Mouse (Mus musculus): ENCODE data around the gene Gm17374. TPM values are rescaled to one million over a fixed set of nuclear protein-coding genes. Genes with fewer than 3 reads are reported as not detected.
A peak's percentile ranks its signal among the peaks of the same experiment; 100 is the strongest.
"Not testable (repeated sequence)": the region's sequence is repeated elsewhere in the genome, so short reads cannot be mapped to it uniquely, and the experiment has no call there.

The Gm17374 gene
- total RNA-seq (2021) = not detected
- long read RNA-seq, experiment 1, partial matches to known transcripts = 0 of 5 reads
- long read RNA-seq, experiment 1, other reads (novel, unspliced or antisense) = 5 of 5 reads
- long read RNA-seq, experiment 2, partial matches to known transcripts = 0 of 1 reads
- long read RNA-seq, experiment 2, other reads (novel, unspliced or antisense) = 1 of 1 reads

GRCm38 (mm10) chr2:140151743-140152142, at the start of gene Gm17374:
TSS of gene Gm17374 (plus strand) at chr2:140152043.
- DNase-seq (ENCODE audit: low spot score in 2 of 2) = not testable (repeated sequence)

GRCm38 (mm10) chr2:140104951-140105350, 46.9 kb upstream of the Gm17374 start:
- DNase-seq (ENCODE audit: low spot score in 2 of 2) = peak in 1 of 2 experiments; percentile 13

GRCm38 (mm10) chr2:140107641-140108040, 44.2 kb upstream of the Gm17374 start:
- DNase-seq (ENCODE audit: low spot score in 2 of 2) = no peak

GRCm38 (mm10) chr2:140108945-140109344, 42.9 kb upstream of the Gm17374 start:
- no peak for DNase-seq (ENCODE audit: low spot score in 2 of 2)

- peak; percentile 5 to 33 for DNase-seq (ENCODE audit: low spot score in 2 of 2)
These were observed 38.0 kb upstream of the Gm17374 start for GRCm38 (mm10) chr2:140113851-140114250.

GRCm38 (mm10) chr2:140125516-140125915, 26.3 kb upstream of the Gm17374 start:
- DNase-seq (ENCODE audit: low spot score in 2 of 2) = no peak

GRCm38 (mm10) chr2:140159186-140159730, 7.4 kb downstream of the Gm17374 start:
- no peak for DNase-seq (ENCODE audit: low spot score in 2 of 2)

- no peak for DNase-seq (ENCODE audit: low spot score in 2 of 2)
These were observed 11.6 kb downstream of the Gm17374 start for GRCm38 (mm10) chr2:140163351-140163854.

GRCm38 (mm10) chr2:140169057-140169456, 17.2 kb downstream of the Gm17374 start:
- no peak for DNase-seq (ENCODE audit: low spot score in 2 of 2)

GRCm38 (mm10) chr2:140170127-140170802, 18.4 kb downstream of the Gm17374 start, which contains the start of the genes Esf1 and Ndufaf5:
TSS of gene Esf1 (minus strand) at chr2:140170564.
TSS of gene Ndufaf5 (plus strand) at chr2:140170649.
- peak; percentile 99 for DNase-seq (ENCODE audit: low spot score in 2 of 2)

- peak in 1 of 2 experiments; percentile 27 for DNase-seq (ENCODE audit: low spot score in 2 of 2)
These were observed 19.1 kb downstream of the Gm17374 start for GRCm38 (mm10) chr2:140170803-140171553.

GRCm38 (mm10) chr2:140185685-140186210, 33.9 kb downstream of the Gm17374 start:
- DNase-seq (ENCODE audit: low spot score in 2 of 2) = not testable (repeated sequence)

GRCm38 (mm10) chr2:140200713-140201112, 48.9 kb downstream of the Gm17374 start:
- no peak for DNase-seq (ENCODE audit: low spot score in 2 of 2)

- no peak for DNase-seq (ENCODE audit: low spot score in 2 of 2)
These were observed 50.7 kb downstream of the Gm17374 start for GRCm38 (mm10) chr2:140202573-140202972.

Other genes with a start within 250 kb of the Gm17374 start
- 10 to 100 TPM; 36.2 to 37.1 TPM for gene Tasp1, start 85.2 kb upstream of the Gm17374 start, total RNA-seq (2021)
- gene Esf1, start 18.5 kb downstream of the Gm17374 start, total RNA-seq (2021) = 10 to 100 TPM; 20.8 to 21.1 TPM
- gene Ndufaf5, start 18.6 kb downstream of the Gm17374 start, total RNA-seq (2021) = 10 to 100 TPM; 49.3 to 57.1 TPM
- not detected for gene Sel1l2, start 237.7 kb downstream of the Gm17374 start, total RNA-seq (2021)
- gene Macrod2, start 243.3 kb downstream of the Gm17374 start, total RNA-seq (2021) = 10 to 100 TPM; 51.0 to 52.7 TPM

Data from left cerebral cortex, adult 18-20 months (tissue).